Mouse (Mus musculus): ENCODE data around the gene Phf21a. TPM values are rescaled to one million over a fixed set of nuclear protein-coding genes. Genes with fewer than 3 reads are reported as not detected.

The Phf21a gene
- total RNA-seq, 2 experiments from 2014 or later: 23.5 to 25.1 TPM

DNA sequence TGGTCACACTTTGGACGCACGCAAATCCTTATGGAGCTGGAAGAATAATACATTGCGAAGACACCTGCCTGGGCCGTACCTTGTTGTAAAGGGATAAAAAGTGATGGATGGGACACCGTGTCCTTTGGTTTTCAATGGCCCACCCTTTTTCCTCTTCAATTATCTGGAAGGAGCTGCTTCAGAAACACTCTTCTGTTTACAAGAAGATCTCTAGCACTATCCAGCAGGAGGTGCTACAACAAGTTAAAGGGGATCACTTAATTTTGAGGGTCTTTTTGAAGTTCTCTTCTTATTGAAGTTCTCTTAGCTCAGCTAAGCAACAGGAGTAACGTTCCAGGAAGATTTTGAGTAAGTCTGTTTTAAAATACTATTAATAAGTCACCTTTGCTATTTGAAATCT lies 94.1 kb downstream of the Phf21a start:
- H3K27ac ChIP-seq: peak overlapping the region; percentile 96; the same call in 1 of the 2 replicates
- H3K4me3 ChIP-seq: peak overlapping the region; percentile 94
- no peak for DNase-seq
- intact Hi-C loops (cut with DNase I): loop anchor here (10.0 kb wide), 1 partner anchor 202 kb away; no protein-coding TSS in a partner anchor
- peak; percentile 14; the same call in 1 of the 2 replicates for TF ChIP-seq CTCF (IDR thresholded peaks at IDR 0.05)

DNA sequence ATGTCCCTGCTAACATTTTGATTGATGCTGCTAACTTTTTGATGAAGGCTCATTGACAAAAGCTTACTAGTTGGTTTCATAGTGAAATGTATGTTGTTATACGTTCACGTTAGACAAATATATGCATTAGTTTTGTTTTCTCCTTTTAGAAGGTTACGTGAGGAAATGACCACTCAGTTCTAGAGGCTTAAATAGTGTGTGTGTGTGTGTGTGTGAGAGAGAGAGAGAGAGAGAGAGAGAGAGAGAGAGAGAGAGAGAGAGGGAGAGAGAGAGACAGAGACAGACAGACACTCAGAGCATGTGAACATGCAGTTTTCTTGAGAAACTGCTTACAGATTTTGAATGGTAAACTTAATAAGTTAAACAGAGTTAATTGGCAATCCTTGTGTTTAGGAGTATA lies 95.8 kb downstream of the Phf21a start:
- no peak for DNase-seq
- intact Hi-C loops (cut with DNase I): loop anchor here (10.0 kb wide), 1 partner anchor 204 kb away; no protein-coding TSS in a partner anchor
- TF ChIP-seq CTCF (IDR thresholded peaks at IDR 0.05): no peak
- no peak overlapping the region; the same call in 1 of the 2 replicates for H3K4me3 ChIP-seq
- no peak overlapping the region for H3K27ac ChIP-seq

DNA sequence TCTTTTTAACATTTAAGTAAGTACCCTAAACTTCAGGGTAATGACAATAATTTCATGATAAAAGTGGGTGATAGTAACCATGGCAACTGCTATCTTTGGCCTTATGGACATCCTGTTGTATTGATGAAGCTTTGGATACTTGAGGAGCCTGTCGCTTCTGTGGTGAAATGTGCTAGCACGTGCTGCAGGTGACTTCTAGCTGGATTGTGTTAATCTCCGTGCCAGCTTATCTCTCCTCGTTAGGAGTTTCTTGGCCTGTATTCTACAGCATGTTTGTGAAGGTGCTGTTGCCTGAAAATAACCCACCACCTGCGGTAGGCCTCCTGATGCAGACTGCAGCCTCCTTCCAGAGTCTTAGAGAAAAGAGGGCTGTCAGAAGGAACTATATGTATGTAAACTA lies 98.0 kb downstream of the Phf21a start:
- no peak for DNase-seq
- no peak for TF ChIP-seq CTCF (IDR thresholded peaks at IDR 0.05)
- no peak overlapping the region for H3K4me3 ChIP-seq
- no peak overlapping the region for H3K27ac ChIP-seq
- intact Hi-C loops (cut with DNase I): no loop called here

DNA sequence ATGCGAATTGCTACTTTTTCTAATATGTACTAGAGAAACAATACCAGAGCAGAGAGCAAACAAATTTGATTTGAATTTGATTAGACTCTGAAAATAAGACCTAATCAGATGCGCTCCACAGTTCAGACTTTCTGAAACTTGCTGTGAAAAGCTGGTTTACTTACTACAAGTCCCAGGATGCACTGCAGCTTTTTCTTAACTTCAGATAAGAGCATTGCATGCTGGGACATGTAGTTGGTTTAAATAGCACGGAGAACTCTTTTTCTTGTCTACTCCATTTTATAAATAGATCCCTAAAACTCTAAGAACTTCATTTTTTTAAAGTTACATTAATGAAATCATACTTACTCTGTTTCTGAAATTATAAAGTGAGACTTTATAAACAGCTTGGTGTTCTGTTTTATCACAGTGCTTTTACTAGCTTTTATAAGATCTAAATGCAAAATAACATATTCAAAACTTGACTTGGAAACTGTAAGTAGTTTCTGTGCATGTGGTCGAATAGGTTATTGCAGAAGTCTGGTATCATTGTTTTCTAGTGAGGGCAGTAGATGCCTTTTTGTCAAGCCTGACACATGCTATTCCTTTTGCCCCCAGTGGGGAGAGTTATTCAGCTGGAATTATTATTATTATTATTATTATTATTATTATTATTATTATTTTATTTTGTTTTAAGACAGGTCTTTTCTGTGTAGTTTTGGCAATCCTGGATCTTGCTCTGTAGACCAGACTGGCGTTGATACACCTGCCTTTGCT lies 99.1 kb downstream of the Phf21a start:
- TF ChIP-seq CTCF (IDR thresholded peaks at IDR 0.05): no peak
- Histone ChIP-seq H3K4me3 (peak overlapping the region; percentile 45), H3K27ac (peak overlapping the region; percentile 60)
- intact Hi-C loops (cut with DNase I): no loop called here
- DNase-seq: no peak

DNA sequence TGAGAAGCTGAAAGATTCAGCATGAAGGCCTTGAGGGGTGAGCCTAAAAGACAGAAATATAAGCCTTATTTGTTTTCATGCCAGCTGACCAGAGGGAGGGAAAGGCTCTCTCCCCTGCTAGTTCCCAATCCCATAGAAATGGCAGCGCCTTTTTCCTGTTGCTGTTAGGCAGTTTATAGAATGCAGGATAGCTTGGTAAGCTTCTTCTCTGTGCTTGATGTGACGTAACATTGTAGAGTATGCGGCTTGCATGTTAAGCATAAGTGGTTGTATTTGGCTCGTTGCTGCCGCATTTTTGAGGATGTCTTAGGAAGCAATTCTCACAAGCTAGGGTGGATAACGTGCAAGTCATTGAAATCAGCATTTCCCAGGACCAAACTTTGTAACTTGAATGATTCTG lies 105.2 kb downstream of the Phf21a start:
- no peak overlapping the region for H3K4me3 ChIP-seq
- DNase-seq: no peak
- no peak overlapping the region for H3K27ac ChIP-seq
- intact Hi-C loops (cut with DNase I): no loop called here
- TF ChIP-seq CTCF (IDR thresholded peaks at IDR 0.05): no peak

DNA sequence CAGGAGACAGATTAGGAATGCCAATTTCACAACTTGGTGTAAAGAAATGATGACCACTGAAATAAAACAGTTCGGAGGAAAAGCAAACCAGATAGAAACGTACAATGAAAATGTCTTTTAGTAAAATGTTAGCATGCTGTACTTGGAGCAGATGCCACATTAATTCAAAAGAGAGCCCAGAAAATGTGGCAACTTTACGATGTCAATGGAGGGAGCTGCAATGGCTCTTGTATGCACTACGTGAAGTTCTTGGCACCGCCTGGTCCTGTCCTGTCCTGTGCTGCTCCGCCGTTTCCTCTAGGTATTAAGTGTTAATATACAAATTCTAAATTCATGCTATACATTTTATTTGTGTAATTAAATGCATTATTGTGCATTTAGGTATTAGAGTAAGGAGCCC lies 105.8 kb downstream of the Phf21a start:
- DNase-seq: no peak
- Histone ChIP-seq H3K4me3 (no peak overlapping the region), H3K27ac (no peak overlapping the region)
- intact Hi-C loops (cut with DNase I): no loop called here
- no peak for TF ChIP-seq CTCF (IDR thresholded peaks at IDR 0.05)

DNA sequence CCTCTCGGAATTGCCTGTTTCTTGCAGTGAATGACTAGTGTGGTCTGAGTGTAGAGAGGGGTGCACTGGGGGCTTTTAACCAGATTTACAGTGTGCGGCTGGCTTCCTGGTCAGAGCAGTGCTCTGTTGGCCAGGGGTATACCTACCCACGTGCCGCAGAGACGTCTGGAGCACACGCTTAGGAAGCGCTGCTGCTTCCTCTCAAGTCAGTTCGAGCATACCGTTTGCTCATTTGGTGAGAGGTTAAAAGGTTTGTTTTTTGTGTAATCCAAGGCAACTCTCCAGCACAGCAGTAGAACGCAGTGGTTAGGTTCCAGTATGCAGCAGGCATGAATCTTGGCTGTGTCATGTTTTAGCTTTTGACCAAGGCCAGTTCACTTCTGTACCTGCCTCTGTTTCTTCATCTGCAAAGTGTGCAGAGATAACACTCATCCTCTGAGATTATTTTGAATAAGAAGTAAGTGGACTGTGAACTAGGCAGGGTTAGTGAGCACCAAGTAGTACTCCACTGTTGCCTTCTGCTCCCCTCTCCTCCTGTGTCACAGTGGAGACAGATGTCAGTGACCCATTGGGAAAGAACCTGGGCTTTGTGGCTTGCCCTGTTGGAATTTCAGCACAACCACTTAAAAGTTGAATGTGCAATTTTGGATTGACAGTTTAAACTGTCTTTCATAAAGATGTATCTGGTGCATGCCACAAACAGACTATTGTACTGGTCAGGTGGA lies 106.8 kb downstream of the Phf21a start:
- H3K27ac ChIP-seq: no peak overlapping the region
- TF ChIP-seq CTCF (IDR thresholded peaks at IDR 0.05): no peak
- no peak for DNase-seq
- no peak overlapping the region for H3K4me3 ChIP-seq
- intact Hi-C loops (cut with DNase I): no loop called here

DNA sequence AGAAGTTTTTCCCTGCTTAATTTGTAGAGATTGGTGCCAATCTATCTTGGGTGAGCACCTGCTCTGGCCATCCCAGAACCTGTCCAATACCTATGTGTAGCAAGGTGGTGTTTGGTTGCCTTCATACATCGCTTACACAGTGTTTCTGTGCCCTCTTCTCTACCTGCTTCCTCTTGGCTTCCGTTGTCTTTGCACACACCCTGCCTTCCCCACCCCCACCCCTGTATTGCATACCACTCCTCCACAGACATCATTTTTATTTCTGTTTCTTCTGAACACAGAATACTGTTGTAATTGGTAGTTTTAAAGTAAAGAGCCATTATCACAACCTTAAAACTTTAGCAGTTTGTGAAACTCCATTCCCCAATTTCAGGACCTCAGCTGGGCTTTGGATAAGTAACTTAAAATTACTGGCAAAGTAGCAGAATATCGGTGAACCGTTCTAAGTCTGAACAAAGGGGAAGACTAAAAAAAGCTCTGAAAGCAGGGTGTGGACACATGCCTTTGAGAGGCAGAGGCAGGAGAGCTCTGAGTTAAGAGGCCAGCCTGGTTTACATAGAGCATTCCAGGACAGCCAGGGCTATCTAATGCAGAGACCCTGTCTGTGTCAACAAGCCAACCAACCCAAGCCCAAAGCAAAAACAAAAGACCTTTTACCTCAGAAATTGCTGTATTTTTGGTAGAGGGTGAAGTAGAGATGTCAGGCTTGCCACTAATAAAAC lies 109.6 kb downstream of the Phf21a start:
- no peak for DNase-seq
- intact Hi-C loops (cut with DNase I): no loop called here
- TF ChIP-seq CTCF (IDR thresholded peaks at IDR 0.05): no peak
- Histone ChIP-seq H3K27ac (no peak overlapping the region; the same call in 1 of the 2 replicates), H3K4me3 (no peak overlapping the region)

DNA sequence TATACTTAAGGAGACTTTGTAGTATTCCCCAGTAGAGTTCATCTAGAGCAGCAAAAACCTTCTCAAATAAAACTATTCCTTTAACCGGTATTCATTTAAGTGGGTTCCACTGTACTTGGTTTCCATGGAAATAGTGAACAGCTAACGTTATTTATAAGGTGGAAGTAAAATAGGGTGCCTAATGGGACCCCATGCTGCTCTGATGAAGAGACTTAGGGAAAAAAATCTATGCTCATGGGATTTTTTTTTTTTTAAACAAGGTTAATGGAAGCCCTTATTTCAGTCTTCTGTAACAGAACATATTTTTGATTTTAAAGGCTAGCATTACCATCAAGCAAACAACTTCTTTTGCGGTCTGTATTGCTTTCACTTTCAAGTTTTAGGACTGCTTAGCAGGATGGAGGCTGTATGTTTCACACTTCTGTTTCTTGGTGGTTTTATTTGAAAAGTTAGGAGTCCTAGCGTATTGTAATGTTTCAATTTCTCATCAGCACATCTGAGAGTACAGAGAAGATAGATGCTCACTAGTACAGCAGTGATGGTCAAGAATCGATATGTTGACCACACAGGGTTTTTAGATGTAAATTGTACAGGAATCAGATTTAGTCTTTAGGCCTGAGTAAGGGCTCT lies 112.2 kb downstream of the Phf21a start:
- no peak for DNase-seq
- H3K27ac ChIP-seq: peak overlapping the region; percentile 28; the same call in 1 of the 2 replicates
- no peak overlapping the region; the same call in 1 of the 2 replicates for H3K4me3 ChIP-seq
- TF ChIP-seq CTCF (IDR thresholded peaks at IDR 0.05): no peak
- intact Hi-C loops (cut with DNase I): no loop called here

DNA sequence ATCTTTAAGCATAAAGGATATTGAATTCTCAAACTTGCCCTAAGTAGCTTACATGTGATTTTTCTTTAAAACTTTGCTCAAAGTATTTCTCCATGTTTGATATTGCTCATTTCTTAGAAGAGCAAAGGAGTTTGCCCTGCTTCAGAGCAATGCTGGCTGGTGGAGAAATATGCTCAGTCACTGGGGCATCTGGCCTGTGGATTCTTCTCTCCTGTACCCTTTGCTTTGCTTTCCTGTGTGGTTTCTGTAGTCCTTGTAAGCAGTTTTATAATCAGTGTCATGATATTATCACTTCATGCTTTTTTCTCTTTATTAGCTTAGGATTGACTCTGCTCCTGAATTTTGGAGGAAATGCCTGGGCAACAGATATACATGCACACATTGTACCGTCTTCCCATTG lies 117.5 kb downstream of the Phf21a start:
- Histone ChIP-seq H3K4me3 (no peak overlapping the region), H3K27ac (no peak overlapping the region)
- no peak for DNase-seq
- TF ChIP-seq CTCF (IDR thresholded peaks at IDR 0.05): no peak
- intact Hi-C loops (cut with DNase I): no loop called here

DNA sequence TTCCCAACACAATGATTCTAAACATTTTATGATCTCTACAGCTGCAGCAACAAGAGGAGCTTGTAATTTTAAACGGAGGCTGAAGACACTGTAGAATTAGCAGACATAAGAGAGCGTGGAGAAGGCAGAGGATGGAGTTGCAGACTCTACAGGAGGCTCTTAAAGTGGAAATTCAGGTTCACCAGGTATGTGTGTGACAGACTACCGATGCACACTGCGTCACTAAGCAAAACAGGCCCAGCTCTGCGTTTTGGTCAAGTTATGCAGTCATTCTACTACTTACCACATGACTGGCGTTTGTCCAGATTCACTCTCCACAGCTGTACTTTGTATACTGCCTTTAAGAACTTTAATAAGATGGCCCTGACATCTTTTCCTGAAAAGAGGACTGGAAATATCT lies 128.5 kb downstream of the Phf21a start:
- intact Hi-C loops (cut with DNase I): no loop called here
- TF ChIP-seq CTCF (IDR thresholded peaks at IDR 0.05): no peak
- no peak overlapping the region for H3K27ac ChIP-seq
- no peak for DNase-seq
- H3K4me3 ChIP-seq: no peak overlapping the region

DNA sequence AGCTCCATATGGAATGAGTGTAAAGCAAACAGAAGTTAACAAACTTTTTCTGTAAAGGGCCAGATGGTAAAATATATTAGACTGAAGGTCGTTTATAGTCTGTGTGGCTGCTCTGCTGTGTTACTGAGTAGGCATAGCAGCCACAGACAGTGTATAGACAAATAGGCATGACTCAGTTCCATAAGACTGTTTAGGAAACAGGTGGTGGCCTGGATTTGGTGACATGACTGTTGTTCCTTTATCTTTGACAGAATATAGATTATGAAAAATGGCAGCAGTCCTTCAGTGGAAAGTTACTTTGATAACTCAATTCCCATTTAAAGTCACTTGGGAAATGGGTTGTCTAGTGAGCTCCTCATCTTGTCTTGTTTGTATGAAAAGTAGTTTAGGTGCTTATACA lies 132.7 kb downstream of the Phf21a start:
- H3K27ac ChIP-seq: no peak overlapping the region
- intact Hi-C loops (cut with DNase I): no loop called here
- no peak overlapping the region for H3K4me3 ChIP-seq
- no peak for TF ChIP-seq CTCF (IDR thresholded peaks at IDR 0.05)
- DNase-seq: no peak
